Mouse (Mus musculus) bone marrow macrophage, adult 2 months (primary cell): Measurements from ENCODE around the gene Sugp1.

Experiments used
- CTCF ChIP-seq: IDR thresholded peaks from 2 replicates; pipeline ENCODE4 v1.5.1; 2012; ENCODE audit warnings: low read depth, mild to moderate bottlenecking, low read length, moderate library complexity
- POLR2A ChIP-seq: IDR thresholded peaks from 2 replicates; pipeline ENCODE4 v1.6.1; 2012; ENCODE audit warnings: mild to moderate bottlenecking, low read depth, low read length, borderline replicate concordance

- TF ChIP-seq POLR2A, result no peak
- TF ChIP-seq CTCF, result no peak
Measured at GRCm38 (mm10) chr8:70081976-70082375, 39.4 kb downstream of the Sugp1 start.
